Mouse (Mus musculus) thymus, postnatal 0 days (tissue): ENCODE data around the gene Hba-x. TPM values are rescaled to one million over a fixed set of nuclear protein-coding genes. Genes with fewer than 3 reads are reported as not detected.
"Not testable (repeated sequence)": the region's sequence is repeated elsewhere in the genome, so short reads cannot be mapped to it uniquely, and the experiment has no call there.

ENCODE experiments used
- DNase-seq: peaks from one replicate; pipeline ENCODE4 v3.0.0-alpha.2; 2015; ENCODE audit warnings: low spot score
- polyA plus RNA-seq: library from polyadenylated mRNA; unstranded; fragments of >200 nt; fragmentation: Nextera tagmentation; extraction: Ambion mirVana; gene quantifications from 2 replicates; pipeline ENCODE4 v1.2.1, GENCODE M21; 2015

Gene Hba-x
- polyA plus RNA-seq, 1 experiment from 2014 or later, result 1.9 TPM

DNA sequence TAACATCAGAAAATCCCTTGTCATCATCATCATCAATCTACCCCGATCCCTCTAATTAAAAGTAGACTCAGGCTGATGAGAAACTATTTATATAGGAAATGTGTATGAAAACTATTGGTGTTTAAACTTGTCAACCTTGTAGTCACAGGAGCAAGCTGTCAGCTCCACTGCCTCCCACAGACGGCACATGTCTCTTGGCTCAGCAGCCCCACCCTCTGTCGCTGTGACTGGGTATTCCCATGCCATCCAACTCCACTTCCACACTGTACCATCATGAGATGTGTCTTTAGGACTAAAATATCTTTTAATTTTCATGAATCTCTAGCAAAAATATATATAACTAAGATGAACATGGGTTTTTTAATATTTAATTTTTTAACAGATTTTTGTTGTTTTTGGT lies 27.9 kb upstream of the Hba-x start:
- no peak for DNase-seq

- DNase-seq, result no peak
Observed at GRCm38 (mm10) chr11:32250880-32251763, 25.1 kb upstream of the Hba-x start.

- DNase-seq, result no peak
Observed at GRCm38 (mm10) chr11:32253121-32253520, 23.1 kb upstream of the Hba-x start.

- DNase-seq, result no peak
Observed at GRCm38 (mm10) chr11:32256146-32256545, 20.1 kb upstream of the Hba-x start.

- no peak for DNase-seq
Observed at GRCm38 (mm10) chr11:32256566-32256965, 19.6 kb upstream of the Hba-x start.

DNA sequence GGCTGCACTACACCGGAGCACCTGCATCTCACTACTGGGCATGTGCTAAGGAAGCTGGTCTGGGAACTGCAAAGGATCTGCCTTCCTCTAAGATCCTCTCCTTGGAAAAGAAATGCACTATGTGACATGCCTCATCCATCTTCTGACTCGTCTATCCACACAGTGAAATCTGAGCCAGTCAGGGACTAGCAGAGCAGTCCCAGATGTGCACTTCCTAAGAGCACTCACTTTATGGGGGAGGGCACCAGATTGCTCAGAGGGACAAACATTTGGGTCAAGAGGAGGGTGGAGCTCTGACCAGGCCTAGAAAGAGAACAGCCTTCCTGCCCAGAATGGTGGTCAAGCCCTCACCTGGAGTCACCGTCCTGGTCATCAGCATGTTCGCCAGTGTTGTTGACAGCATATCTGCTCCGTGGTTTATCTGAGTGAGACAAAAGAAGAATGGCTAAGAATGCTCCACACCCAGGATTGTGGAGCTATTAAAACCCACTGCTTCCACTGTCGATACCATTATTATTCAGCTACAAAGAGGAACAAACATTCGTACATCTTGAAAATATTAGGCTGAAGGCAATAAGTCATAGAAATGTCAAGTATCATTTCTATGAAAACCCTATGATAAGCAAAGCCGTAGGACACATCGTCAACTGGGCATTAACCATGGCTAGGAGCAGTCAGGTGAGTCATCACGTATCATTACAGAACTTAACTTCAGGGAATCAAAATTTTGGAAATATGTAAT lies 13.4 kb upstream of the Hba-x start:
- no peak for DNase-seq

DNA sequence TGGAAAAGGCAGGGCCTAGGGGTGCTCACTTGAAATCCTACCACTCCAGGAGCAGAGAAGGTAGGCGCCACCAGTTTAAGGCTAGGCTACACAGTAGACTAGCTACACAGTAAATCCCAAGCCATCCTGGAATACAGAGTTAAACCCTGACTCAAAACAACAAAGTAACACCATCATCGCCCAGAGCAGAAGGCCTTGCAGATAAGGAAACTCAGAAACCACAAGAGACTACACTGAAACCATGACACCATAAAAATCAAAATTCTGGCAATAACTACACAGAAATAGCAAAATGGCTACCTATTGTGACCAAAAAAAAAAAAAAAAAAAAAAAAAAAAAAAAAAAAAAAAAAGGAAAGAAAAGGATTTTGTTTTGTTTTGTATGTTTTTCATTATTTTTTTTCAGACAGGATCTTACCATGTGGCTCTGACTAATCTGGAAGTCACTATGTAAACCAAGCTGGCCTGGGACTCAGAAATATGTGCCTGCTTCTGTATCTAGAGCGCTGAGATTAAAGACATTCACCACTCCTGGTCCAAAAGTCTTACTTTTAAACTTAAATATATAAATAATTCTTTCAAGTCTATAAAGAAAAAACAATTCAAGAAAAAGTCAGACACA lies 11.0 kb upstream of the Hba-x start:
- DNase-seq, result no peak

DNA sequence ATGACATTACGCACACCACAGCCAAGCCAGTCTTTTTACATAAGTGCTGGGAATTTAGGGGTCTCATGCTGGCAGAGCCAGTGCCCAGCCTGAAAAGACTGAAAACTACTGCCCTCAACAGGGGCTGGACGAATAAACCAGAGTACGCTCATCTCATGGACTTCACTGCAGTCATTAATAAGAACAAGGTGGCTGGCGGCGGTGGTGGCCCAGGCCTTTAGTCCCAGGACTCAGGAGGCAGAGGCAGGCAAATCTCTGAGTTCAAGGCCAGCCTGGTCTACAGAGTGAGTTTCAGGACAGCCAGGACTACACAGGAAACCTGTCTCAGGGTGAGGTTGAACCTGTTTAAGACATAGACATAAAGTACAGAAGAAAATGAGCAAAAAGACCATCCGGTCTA lies 10.0 kb upstream of the Hba-x start:
- DNase-seq, result no peak

- no peak for DNase-seq
Observed at GRCm38 (mm10) chr11:32266776-32267175, 9.4 kb upstream of the Hba-x start.

DNA sequence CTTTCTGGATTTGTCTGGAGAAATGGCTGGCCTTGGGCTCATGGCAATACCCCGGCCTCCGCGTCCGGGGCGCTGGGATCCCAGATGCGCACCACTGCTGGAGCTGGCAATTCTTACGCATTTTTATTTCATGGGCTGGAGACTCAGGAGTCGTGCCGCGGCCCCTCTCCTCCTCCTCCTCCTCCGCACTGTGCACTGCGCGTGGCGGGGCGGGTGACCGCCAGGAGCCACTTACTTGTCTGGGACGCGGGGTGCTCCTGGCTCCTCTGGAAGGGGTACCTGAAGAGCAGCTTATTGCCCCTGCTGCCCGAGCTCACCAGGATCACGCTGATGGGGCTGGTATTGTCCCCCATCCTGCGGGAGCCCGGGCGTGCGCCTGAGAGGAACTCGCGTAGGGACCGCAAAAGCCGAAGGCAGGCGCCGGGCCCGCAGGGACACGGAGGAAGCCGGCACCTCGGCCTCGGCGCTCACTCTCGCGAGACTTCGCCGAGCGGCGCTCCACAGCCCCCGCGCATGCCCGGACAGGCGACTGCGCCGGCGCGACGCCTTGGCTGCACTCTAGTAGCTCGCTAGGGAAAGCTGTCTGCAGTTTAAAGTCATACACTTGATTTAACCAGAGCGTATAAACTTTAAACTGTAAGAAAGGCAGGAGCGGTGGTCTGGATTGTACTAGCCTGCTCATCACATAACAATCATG lies 8.9 kb upstream of the Hba-x start, which contains the start of gene Nprl3:
Nprl3 (minus strand) TSS at position 520 of the 697 bp plus-strand sequence.
- DNase-seq, result peak; percentile 96

- DNase-seq, result no peak
Observed at GRCm38 (mm10) chr11:32267964-32268363, 8.2 kb upstream of the Hba-x start.

DNA sequence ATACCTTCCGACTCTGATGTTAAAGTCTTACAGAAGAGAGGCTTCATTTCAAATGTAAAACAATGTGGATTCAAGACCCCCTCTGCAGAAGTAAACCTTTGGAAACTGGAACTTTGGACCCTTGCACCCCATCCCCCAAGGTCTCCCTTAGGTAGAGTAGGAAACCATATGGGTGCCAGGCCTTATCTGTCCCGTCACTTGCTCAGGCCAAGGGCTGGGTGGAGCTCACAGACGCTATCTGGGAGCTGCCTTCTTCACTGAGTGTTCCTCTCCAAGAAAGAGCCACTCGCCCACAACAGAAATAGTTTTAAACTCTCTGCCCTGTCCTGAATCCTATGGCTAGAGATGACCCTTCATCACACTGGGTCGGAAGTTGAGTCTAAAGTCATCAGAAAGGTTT lies 7.2 kb upstream of the Hba-x start:
- DNase-seq, result no peak

- DNase-seq, result no peak
Observed at GRCm38 (mm10) chr11:32271178-32271577, 5.0 kb upstream of the Hba-x start.

- no peak for DNase-seq
Observed at GRCm38 (mm10) chr11:32277736-32278457, 1.7 kb downstream of the Hba-x start.

- DNase-seq, result no peak
Observed at GRCm38 (mm10) chr11:32278458-32278957, 2.3 kb downstream of the Hba-x start.

DNA sequence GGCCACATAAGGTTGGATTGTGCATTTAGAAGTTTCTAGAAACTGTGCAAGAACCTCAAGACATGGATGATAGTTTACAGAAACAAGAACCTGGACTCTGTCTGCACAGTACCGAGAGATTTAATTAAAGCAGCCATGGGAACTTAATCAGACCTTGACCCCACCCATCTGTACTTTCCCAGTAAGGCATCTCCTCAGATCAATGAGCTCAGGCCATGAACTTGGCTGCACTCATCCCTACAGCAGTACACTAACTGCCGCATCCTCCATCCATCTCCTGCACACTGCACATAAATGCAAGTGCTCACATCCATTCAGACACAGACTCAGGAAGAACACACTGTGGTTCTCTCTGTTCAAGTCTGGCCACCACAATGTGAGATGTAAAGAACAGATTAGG lies 4.4 kb downstream of the Hba-x start:
- no peak for DNase-seq

DNA sequence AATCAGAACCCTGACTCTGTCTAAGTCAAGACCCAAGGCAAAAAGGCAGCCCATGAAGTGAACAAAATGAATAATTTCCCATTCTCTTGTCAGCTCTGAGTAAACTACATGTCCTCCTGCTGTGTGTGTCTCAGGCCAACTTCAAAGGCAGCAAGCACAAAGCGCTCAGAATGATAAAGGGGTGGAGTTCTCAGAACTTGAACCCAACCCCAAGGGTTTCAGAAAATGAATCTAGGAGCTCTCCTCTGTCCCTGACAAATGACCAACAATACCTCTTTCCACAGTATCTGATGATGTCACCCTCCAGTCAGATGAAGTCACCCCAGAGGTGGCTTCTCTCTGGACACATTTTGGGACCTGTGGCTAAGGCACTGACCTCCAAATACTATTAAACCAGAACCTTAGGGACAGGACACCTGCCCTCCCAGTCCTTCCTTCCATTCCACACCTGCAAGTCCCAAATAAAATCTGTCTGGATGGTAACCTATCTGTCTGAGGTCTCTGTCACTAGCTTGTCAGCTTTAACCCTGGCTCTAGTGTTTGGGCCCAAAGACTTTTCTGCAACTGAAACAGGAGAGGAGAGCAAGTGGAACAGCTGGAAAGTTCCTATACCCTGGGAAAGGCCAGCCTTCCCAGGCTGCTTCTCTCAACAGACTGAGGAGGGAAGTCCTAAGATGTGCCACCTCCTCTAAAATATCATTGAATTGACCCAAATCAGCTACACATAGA lies 5.4 kb downstream of the Hba-x start:
- no peak for DNase-seq

DNA sequence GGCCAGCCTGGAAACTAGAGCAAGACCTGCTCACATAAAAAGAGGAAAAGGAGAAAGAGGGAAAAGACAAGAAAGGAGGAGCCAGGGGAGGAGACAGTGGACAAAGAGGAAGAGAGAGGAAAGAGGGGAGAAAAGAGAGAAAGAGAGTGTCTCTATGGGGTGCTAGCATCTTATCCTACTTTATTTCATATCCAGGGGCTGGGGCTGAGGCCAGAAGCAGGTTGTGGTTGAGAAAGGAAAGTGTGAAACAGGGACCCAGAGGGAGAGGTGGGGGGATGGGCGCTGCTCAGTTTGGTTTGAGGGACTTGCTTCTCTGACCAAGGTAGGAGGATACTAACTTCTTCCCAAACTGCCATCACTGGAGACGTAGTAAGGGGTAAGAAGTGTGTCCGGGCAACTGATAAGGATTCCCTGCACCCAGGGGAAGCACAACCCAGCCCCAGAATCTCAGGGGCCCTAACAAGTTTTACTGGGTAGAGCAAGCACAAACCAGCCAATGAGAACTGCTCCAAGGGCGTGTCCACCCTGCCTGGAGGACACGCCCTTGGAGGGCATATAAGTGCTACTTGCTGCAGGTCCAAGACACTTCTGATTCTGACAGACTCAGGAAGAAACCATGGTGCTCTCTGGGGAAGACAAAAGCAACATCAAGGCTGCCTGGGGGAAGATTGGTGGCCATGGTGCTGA lies 7.0 kb downstream of the Hba-x start, which contains the start of gene Hba-a1:
Hba-a1 (plus strand) TSS at position 421 of the 687 bp plus-strand sequence.
- DNase-seq, result not testable (repeated sequence)

GRCm38 (mm10) chr11:32284582-32284981 lies 8.4 kb downstream of the Hba-x start:
- not testable (repeated sequence) for DNase-seq
